Mouse (Mus musculus) intestine, embryonic 16.5 days (tissue): ENCODE data around the gene Pde10a. TPM values are rescaled to one million over a fixed set of nuclear protein-coding genes. Genes with fewer than 3 reads are reported as not detected.
A peak's percentile ranks its signal among the peaks of the same experiment; 100 is the strongest.

ENCODE experiments used
- ATAC-seq: fragments of 200-750 bp; cut with Nextera tagmentation; 2 replicates; pipeline ENCODE4 v1.8.0; 2017; ENCODE audit warnings: moderate TSS enrichment, moderate library complexity
- H3K27ac ChIP-seq: fragments of 300-500 bp; sonication (generic); 2 replicates; pipeline ENCODE4 v1.5.1; 2014; ENCODE audit warnings: mild to moderate bottlenecking, low read length
- H3K27me3 ChIP-seq: fragments of 300-500 bp; sonication (generic); replicated peaks from 2 replicates; pipeline ENCODE4 v1.6.1; 2014; ENCODE audit warnings: low read length, control low read depth, mixed read lengths; ENCODE audit not compliant: control insufficient read depth, insufficient read depth
- H3K36me3 ChIP-seq: fragments of 300-500 bp; sonication (generic); 2 replicates; pipeline ENCODE4 v1.6.1; 2014; ENCODE audit warnings: low read length, control low read depth; ENCODE audit not compliant: control insufficient read depth, insufficient read depth
- H3K4me1 ChIP-seq: fragments of 300-500 bp; sonication (generic); 2 replicates; pipeline ENCODE4 v1.6.1; 2014; ENCODE audit warnings: low read length, control low read depth, mixed read lengths; ENCODE audit not compliant: control insufficient read depth, insufficient read depth
- H3K4me2 ChIP-seq: fragments of 300-500 bp; sonication (generic); 2 replicates; pipeline ENCODE4 v1.6.1; 2014; ENCODE audit warnings: low read depth, low read length, control low read depth
- H3K4me3 ChIP-seq: fragments of 300-500 bp; sonication (generic); 2 replicates; pipeline ENCODE4 v1.5.1; 2014; ENCODE audit warnings: mild to moderate bottlenecking, low read length
- H3K9ac ChIP-seq: fragments of 300-500 bp; sonication (generic); 2 replicates; pipeline ENCODE4 v1.6.1; 2014; ENCODE audit warnings: low read depth, low read length
- H3K9me3 ChIP-seq: fragments of 300-500 bp; sonication (generic); 2 replicates; pipeline ENCODE4 v1.6.1; 2016; ENCODE audit warnings: low read length, control low read depth; ENCODE audit not compliant: control insufficient read depth
- WGBS: fragments of 180-500 bp; shearing (Covaris S2); extraction: QIAGEN DNeasy Blood & Tissue Kit; methylation state at CpG from one replicate; pipeline ENCODE4 v1.1.7; 2014; 5-methylcytosine and 5-hydroxymethylcytosine counted together
- polyA plus RNA-seq: library from polyadenylated mRNA; unstranded; fragments of >200 nt; fragmentation: Nextera tagmentation; extraction: Ambion mirVana; gene quantifications from 2 replicates; pipeline ENCODE4 v1.2.1, GENCODE M21; 2015

Pde10a gene
- polyA plus RNA-seq, 1 experiment from 2014 or later, result 1.0 TPM

GRCm38 (mm10) chr17:8974823-8975397 is 449.7 kb downstream of the Pde10a start:
- no peak overlapping the region for H3K9ac ChIP-seq
- no peaks in the 10 kb centered on the region for H3K36me3 ChIP-seq
- H3K27me3 ChIP-seq, result no peaks in the 10 kb centered on the region
- H3K4me2 ChIP-seq, result no peak overlapping the region
- WGBS, result 59% methylated on average over 6 of the region's 6 CpGs
- H3K27ac ChIP-seq, result no peak overlapping the region
- H3K4me1 ChIP-seq, result peaks cover 3% of the 10 kb centered on the region; the same call in 1 of the 2 replicates
- H3K4me3 ChIP-seq, result no peak overlapping the region
- no peaks in the 10 kb centered on the region for H3K9me3 ChIP-seq
- ATAC-seq, result no peak

GRCm38 (mm10) chr17:8976745-8977144 is 451.6 kb downstream of the Pde10a start:
- peaks cover 3% of the 10 kb centered on the region; the same call in 1 of the 2 replicates for H3K4me1 ChIP-seq
- no peak overlapping the region for H3K4me3 ChIP-seq
- 85% methylated on average over 6 of the region's 6 CpGs for WGBS
- no peak overlapping the region for H3K4me2 ChIP-seq
- no peak overlapping the region for H3K9ac ChIP-seq
- no peak overlapping the region for H3K27ac ChIP-seq
- no peak for ATAC-seq
- no peaks in the 10 kb centered on the region for H3K27me3 ChIP-seq
- H3K36me3 ChIP-seq, result no peaks in the 10 kb centered on the region
- no peaks in the 10 kb centered on the region for H3K9me3 ChIP-seq

- H3K9me3 ChIP-seq, result no peaks in the 10 kb centered on the region
- no peak for ATAC-seq
- WGBS, result 83% methylated on average over 2 of the region's 2 CpGs
- H3K36me3 ChIP-seq, result no peaks in the 10 kb centered on the region
- H3K4me2 ChIP-seq, result no peak overlapping the region
- no peak overlapping the region for H3K9ac ChIP-seq
- H3K4me1 ChIP-seq, result peaks cover 3% of the 10 kb centered on the region; the same call in 1 of the 2 replicates
- H3K4me3 ChIP-seq, result no peak overlapping the region
- no peak overlapping the region for H3K27ac ChIP-seq
- H3K27me3 ChIP-seq, result no peaks in the 10 kb centered on the region
These were observed 452.1 kb downstream of the Pde10a start for GRCm38 (mm10) chr17:8977271-8977670.

GRCm38 (mm10) chr17:8983576-8983975 is 458.4 kb downstream of the Pde10a start:
- no peak overlapping the region for H3K4me3 ChIP-seq
- no peak overlapping the region for H3K27ac ChIP-seq
- ATAC-seq, result no peak
- no peak overlapping the region for H3K4me2 ChIP-seq
- peaks cover 2% of the 10 kb centered on the region; the same call in 1 of the 2 replicates for H3K4me1 ChIP-seq
- 76% methylated on average over 2 of the region's 2 CpGs for WGBS
- H3K9ac ChIP-seq, result no peak overlapping the region
- H3K36me3 ChIP-seq, result no peaks in the 10 kb centered on the region
- H3K9me3 ChIP-seq, result no peaks in the 10 kb centered on the region
- H3K27me3 ChIP-seq, result no peaks in the 10 kb centered on the region

GRCm38 (mm10) chr17:8985714-8986113 is 460.5 kb downstream of the Pde10a start:
- no peak overlapping the region for H3K27ac ChIP-seq
- H3K4me1 ChIP-seq, result peaks cover 2% of the 10 kb centered on the region; the same call in 1 of the 2 replicates
- H3K9ac ChIP-seq, result no peak overlapping the region
- WGBS, result 52% methylated on average over 5 of the region's 5 CpGs
- no peak overlapping the region for H3K4me2 ChIP-seq
- no peaks in the 10 kb centered on the region for H3K27me3 ChIP-seq
- ATAC-seq, result no peak
- no peaks in the 10 kb centered on the region for H3K9me3 ChIP-seq
- H3K4me3 ChIP-seq, result no peak overlapping the region
- H3K36me3 ChIP-seq, result no peaks in the 10 kb centered on the region

GRCm38 (mm10) chr17:8986551-8986950 is 461.4 kb downstream of the Pde10a start:
- ATAC-seq, result no peak
- H3K9ac ChIP-seq, result no peak overlapping the region
- H3K27me3 ChIP-seq, result no peaks in the 10 kb centered on the region

GRCm38 (mm10) chr17:8987369-8987768 is 462.2 kb downstream of the Pde10a start:
- Histone ChIP-seq H3K9ac (no peak overlapping the region), H3K4me3 (no peak overlapping the region), H3K9me3 (no peaks in the 10 kb centered on the region), H3K36me3 (no peaks in the 10 kb centered on the region), H3K4me2 (no peak overlapping the region), H3K27me3 (no peaks in the 10 kb centered on the region), H3K4me1 (peaks cover 2% of the 10 kb centered on the region; the same call in 1 of the 2 replicates), H3K27ac (no peak overlapping the region)
- ATAC-seq, result no peak
- 79% methylated on average over 5 of the region's 5 CpGs for WGBS

More at GRCm38 (mm10) chr17:8986551-8986950, 461.4 kb downstream of the Pde10a start:
- peaks cover 2% of the 10 kb centered on the region; the same call in 1 of the 2 replicates for H3K4me1 ChIP-seq
- no peak overlapping the region for H3K4me2 ChIP-seq
- H3K36me3 ChIP-seq, result no peaks in the 10 kb centered on the region
- WGBS, result 75% methylated on average over 2 of the region's 2 CpGs
- H3K27ac ChIP-seq, result no peak overlapping the region
- H3K4me3 ChIP-seq, result no peak overlapping the region
- H3K9me3 ChIP-seq, result no peaks in the 10 kb centered on the region

- Histone ChIP-seq H3K4me2 (peak within 1 kb of the TSS; percentile 51), H3K9ac (peak within 1 kb of the TSS; percentile 30), H3K9me3 (no peaks in the 10 kb centered on the region), H3K27me3 (no peaks in the 10 kb centered on the region), H3K4me3 (peak within 1 kb of the TSS; percentile 46), H3K27ac (no peak within 1 kb of the TSS), H3K36me3 (no peaks in the 10 kb centered on the region), H3K4me1 (peaks cover 2% of the 10 kb centered on the region; the same call in 1 of the 2 replicates)
- 4% methylated on average over 13 of the region's 13 CpGs for WGBS
- peak; percentile 78 for ATAC-seq
These were observed 463.1 kb downstream of the Pde10a start, which contains the start of gene 1700010I14Rik for GRCm38 (mm10) chr17:8988119-8988807. Gene 1700010I14Rik (plus strand): TSS chr17:8988333.

- Histone ChIP-seq H3K36me3 (no peaks in the 10 kb centered on the region), H3K4me1 (peaks cover 2% of the 10 kb centered on the region; the same call in 1 of the 2 replicates), H3K27me3 (no peaks in the 10 kb centered on the region), H3K9me3 (no peaks in the 10 kb centered on the region), H3K9ac (no peak overlapping the region), H3K27ac (no peak overlapping the region), H3K4me3 (no peak overlapping the region), H3K4me2 (no peak overlapping the region)
- WGBS, result 34% methylated on average over 8 of the region's 8 CpGs
- ATAC-seq, result no peak
These were observed 466.0 kb downstream of the Pde10a start for GRCm38 (mm10) chr17:8991160-8991559.
